Mouse (Mus musculus): ENCODE measurements around the gene Rbm20. TPM values are rescaled to one million over a fixed set of nuclear protein-coding genes. Genes with fewer than 3 reads are reported as not detected.
A peak's percentile ranks its signal among the peaks of the same experiment; 100 is the strongest.

The Rbm20 gene
- polyA plus RNA-seq, 1 experiment from 2014 or later = 1.1 TPM

DNA sequence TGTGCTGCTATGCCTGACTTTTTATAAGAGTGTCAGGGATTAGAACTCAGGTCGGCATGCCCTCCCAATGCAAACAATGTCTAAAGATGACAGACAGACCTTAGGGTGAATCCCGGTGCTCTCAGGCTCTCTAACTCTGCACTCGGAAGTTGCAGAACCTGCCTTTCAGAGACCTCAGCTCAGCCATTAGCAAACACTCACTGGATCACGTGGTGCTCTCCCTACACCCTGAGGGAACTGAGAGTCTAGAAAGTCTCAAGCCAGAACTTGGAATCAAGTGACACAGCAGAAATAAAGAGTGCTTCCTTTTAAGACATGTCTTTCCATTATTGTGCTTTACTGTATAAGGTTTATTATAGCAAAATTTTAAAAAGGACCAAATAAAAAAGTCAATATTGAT is 177.9 kb downstream of the Rbm20 start:
- Histone ChIP-seq H3K4me3 (ENCODE audit: low read length) (no peak overlapping the region), H3K9me3 (ENCODE audit: control insufficient read depth, low read length) (no peaks in the 10 kb centered on the region), H3K4me1 (ENCODE audit: control insufficient read depth, insufficient read depth, low read length) (peaks cover 16% of the 10 kb centered on the region), H3K9ac (ENCODE audit: low read depth, low read length) (no peak overlapping the region), H3K27ac (ENCODE audit: low read length) (no peak overlapping the region), H3K4me2 (ENCODE audit: low read depth, low read length) (no peak overlapping the region), H3K36me3 (ENCODE audit: control insufficient read depth, insufficient read depth, low read length) (no peaks in the 10 kb centered on the region), H3K27me3 (replicated peaks; ENCODE audit: control insufficient read depth, insufficient read depth, low read length) (no peaks in the 10 kb centered on the region)
- ATAC-seq = no peak
- WGBS = 48% methylated on average over 4 of the region's 4 CpGs

GRCm38 (mm10) chr19:53855781-53856180 is 178.7 kb downstream of the Rbm20 start:
- Histone ChIP-seq H3K4me2 (ENCODE audit: low read depth, low read length) (no peak overlapping the region), H3K9me3 (ENCODE audit: control insufficient read depth, low read length) (no peaks in the 10 kb centered on the region), H3K36me3 (ENCODE audit: control insufficient read depth, insufficient read depth, low read length) (no peaks in the 10 kb centered on the region), H3K27ac (ENCODE audit: low read length) (no peak overlapping the region), H3K4me3 (ENCODE audit: low read length) (no peak overlapping the region), H3K9ac (ENCODE audit: low read depth, low read length) (no peak overlapping the region), H3K4me1 (ENCODE audit: control insufficient read depth, insufficient read depth, low read length) (peaks cover 9% of the 10 kb centered on the region), H3K27me3 (replicated peaks; ENCODE audit: control insufficient read depth, insufficient read depth, low read length) (no peaks in the 10 kb centered on the region)
- ATAC-seq = no peak
- WGBS = 75% methylated on average over 5 of the region's 5 CpGs

- Histone ChIP-seq H3K36me3 (ENCODE audit: control insufficient read depth, insufficient read depth, low read length) (no peaks in the 10 kb centered on the region), H3K4me1 (ENCODE audit: control insufficient read depth, insufficient read depth, low read length) (peaks cover 9% of the 10 kb centered on the region), H3K9me3 (ENCODE audit: control insufficient read depth, low read length) (no peaks in the 10 kb centered on the region), H3K27me3 (replicated peaks; ENCODE audit: control insufficient read depth, insufficient read depth, low read length) (no peaks in the 10 kb centered on the region), H3K4me2 (ENCODE audit: low read depth, low read length) (no peak overlapping the region), H3K9ac (ENCODE audit: low read depth, low read length) (no peak overlapping the region), H3K27ac (ENCODE audit: low read length) (no peak overlapping the region), H3K4me3 (ENCODE audit: low read length) (no peak overlapping the region)
- WGBS = 75% methylated on average over 9 of the region's 9 CpGs
- no peak for ATAC-seq
Measured at GRCm38 (mm10) chr19:53856794-53857193, 179.7 kb downstream of the Rbm20 start.

DNA sequence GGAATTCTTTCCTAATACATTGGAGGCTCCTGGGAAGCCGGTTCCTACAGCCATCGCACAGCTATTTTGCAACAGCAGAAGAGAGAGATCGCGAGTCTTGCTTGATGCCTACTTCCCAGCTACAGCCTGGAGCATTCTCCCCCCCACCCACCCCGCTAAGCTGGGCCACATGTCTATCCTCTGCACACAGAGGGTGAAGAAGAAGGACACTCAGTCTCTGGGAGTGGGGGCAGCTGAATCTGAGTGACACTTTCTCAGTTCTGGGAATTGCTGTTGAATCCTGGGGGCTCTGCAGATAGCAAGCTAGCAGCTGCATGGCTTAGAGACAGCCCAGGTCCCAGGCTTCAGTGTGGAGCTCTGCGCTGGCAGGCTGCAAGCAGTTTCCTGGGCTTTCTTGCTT is 180.9 kb downstream of the Rbm20 start:
- H3K27ac ChIP-seq (ENCODE audit: low read length) = no peak overlapping the region
- H3K27me3 ChIP-seq (replicated peaks; ENCODE audit: control insufficient read depth, insufficient read depth, low read length) = no peaks in the 10 kb centered on the region
- no peak overlapping the region for H3K4me3 ChIP-seq (ENCODE audit: low read length)
- WGBS = 69% methylated on average over 6 of the region's 6 CpGs
- ATAC-seq = no peak
- H3K4me2 ChIP-seq (ENCODE audit: low read depth, low read length) = no peak overlapping the region
- no peak overlapping the region for H3K9ac ChIP-seq (ENCODE audit: low read depth, low read length)
- no peaks in the 10 kb centered on the region for H3K36me3 ChIP-seq (ENCODE audit: control insufficient read depth, insufficient read depth, low read length)
- no peaks in the 10 kb centered on the region for H3K9me3 ChIP-seq (ENCODE audit: control insufficient read depth, low read length)
- H3K4me1 ChIP-seq (ENCODE audit: control insufficient read depth, insufficient read depth, low read length) = peaks cover 5% of the 10 kb centered on the region

DNA sequence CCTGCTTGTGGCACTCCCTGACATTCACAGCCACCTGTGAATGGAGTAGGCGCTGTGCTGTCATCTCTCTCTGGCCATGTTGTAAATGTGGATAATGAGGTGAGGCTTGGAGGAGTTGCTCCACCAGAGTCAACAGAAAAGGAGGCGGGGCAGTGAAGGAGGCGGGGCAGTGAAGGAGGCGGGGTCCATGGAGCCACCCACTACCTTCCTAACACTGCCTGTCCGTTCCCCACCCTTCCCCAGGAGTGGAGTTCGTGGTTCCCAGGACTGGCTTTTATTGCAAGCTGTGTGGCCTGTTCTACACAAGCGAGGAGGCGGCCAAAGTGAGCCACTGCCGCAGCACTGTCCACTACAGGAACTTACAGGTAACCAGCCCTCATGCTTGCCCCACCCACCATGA is 182.0 kb downstream of the Rbm20 start:
- Histone ChIP-seq H3K4me2 (ENCODE audit: low read depth, low read length) (peak overlapping the region; percentile 34), H3K9ac (ENCODE audit: low read depth, low read length) (peak overlapping the region; percentile 32; the same call in 1 of the 2 replicates), H3K4me1 (ENCODE audit: control insufficient read depth, insufficient read depth, low read length) (peaks cover 5% of the 10 kb centered on the region), H3K27me3 (replicated peaks; ENCODE audit: control insufficient read depth, insufficient read depth, low read length) (no peaks in the 10 kb centered on the region), H3K4me3 (ENCODE audit: low read length) (peak overlapping the region; percentile 20; the same call in 1 of the 2 replicates), H3K9me3 (ENCODE audit: control insufficient read depth, low read length) (no peaks in the 10 kb centered on the region), H3K27ac (ENCODE audit: low read length) (peak overlapping the region; percentile 82), H3K36me3 (ENCODE audit: control insufficient read depth, insufficient read depth, low read length) (no peaks in the 10 kb centered on the region)
- WGBS = 26% methylated on average over 9 of the region's 9 CpGs
- ATAC-seq = peak; percentile 92

DNA sequence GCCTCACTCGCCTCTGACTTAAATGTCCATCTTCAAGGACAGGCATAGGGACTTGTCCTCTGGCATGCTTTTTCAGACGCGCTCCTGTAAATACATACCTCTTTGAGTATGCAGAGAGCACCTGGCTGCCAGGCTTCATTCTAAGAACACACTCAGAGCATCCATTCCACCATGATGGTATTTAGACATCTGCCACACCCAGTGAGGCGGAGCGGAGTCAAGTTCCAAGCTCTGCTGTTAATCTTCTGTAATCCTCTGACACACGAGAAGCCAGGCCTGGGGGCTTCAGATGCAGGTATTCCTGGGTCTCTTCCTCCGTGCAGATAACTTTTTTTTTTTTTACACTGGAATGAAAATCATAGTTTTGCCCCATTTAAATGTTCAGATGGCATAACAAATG is 182.5 kb downstream of the Rbm20 start:
- peak; percentile 39 for ATAC-seq
- Histone ChIP-seq H3K27ac (ENCODE audit: low read length) (peak overlapping the region; percentile 82), H3K27me3 (replicated peaks; ENCODE audit: control insufficient read depth, insufficient read depth, low read length) (no peaks in the 10 kb centered on the region), H3K4me3 (ENCODE audit: low read length) (peak overlapping the region; percentile 20; the same call in 1 of the 2 replicates), H3K9me3 (ENCODE audit: control insufficient read depth, low read length) (no peaks in the 10 kb centered on the region), H3K9ac (ENCODE audit: low read depth, low read length) (peak overlapping the region; percentile 32; the same call in 1 of the 2 replicates), H3K4me1 (ENCODE audit: control insufficient read depth, insufficient read depth, low read length) (peaks cover 5% of the 10 kb centered on the region), H3K36me3 (ENCODE audit: control insufficient read depth, insufficient read depth, low read length) (no peaks in the 10 kb centered on the region), H3K4me2 (ENCODE audit: low read depth, low read length) (peak overlapping the region; percentile 34; the same call in 1 of the 2 replicates)
- 40% methylated on average over 7 of the region's 7 CpGs for WGBS

GRCm38 (mm10) chr19:53861346-53861745 is 184.2 kb downstream of the Rbm20 start:
- no peak for ATAC-seq
- Histone ChIP-seq H3K9me3 (ENCODE audit: control insufficient read depth, low read length) (no peaks in the 10 kb centered on the region), H3K4me3 (ENCODE audit: low read length) (no peak overlapping the region), H3K4me2 (ENCODE audit: low read depth, low read length) (no peak overlapping the region), H3K27me3 (replicated peaks; ENCODE audit: control insufficient read depth, insufficient read depth, low read length) (no peaks in the 10 kb centered on the region), H3K9ac (ENCODE audit: low read depth, low read length) (no peak overlapping the region), H3K4me1 (ENCODE audit: control insufficient read depth, insufficient read depth, low read length) (peaks cover 5% of the 10 kb centered on the region), H3K36me3 (ENCODE audit: control insufficient read depth, insufficient read depth, low read length) (no peaks in the 10 kb centered on the region), H3K27ac (ENCODE audit: low read length) (no peak overlapping the region)
- WGBS = 82% methylated on average over 7 of the region's 7 CpGs

GRCm38 (mm10) chr19:53862573-53863246 is 185.6 kb downstream of the Rbm20 start:
- Histone ChIP-seq H3K4me3 (ENCODE audit: low read length) (no peak overlapping the region), H3K27me3 (replicated peaks; ENCODE audit: control insufficient read depth, insufficient read depth, low read length) (no peaks in the 10 kb centered on the region), H3K27ac (ENCODE audit: low read length) (no peak overlapping the region), H3K4me1 (ENCODE audit: control insufficient read depth, insufficient read depth, low read length) (peaks cover 5% of the 10 kb centered on the region), H3K4me2 (ENCODE audit: low read depth, low read length) (no peak overlapping the region), H3K36me3 (ENCODE audit: control insufficient read depth, insufficient read depth, low read length) (no peaks in the 10 kb centered on the region), H3K9me3 (ENCODE audit: control insufficient read depth, low read length) (no peaks in the 10 kb centered on the region), H3K9ac (ENCODE audit: low read depth, low read length) (no peak overlapping the region)
- 67% methylated on average over 8 of the region's 8 CpGs for WGBS
- ATAC-seq = no peak

DNA sequence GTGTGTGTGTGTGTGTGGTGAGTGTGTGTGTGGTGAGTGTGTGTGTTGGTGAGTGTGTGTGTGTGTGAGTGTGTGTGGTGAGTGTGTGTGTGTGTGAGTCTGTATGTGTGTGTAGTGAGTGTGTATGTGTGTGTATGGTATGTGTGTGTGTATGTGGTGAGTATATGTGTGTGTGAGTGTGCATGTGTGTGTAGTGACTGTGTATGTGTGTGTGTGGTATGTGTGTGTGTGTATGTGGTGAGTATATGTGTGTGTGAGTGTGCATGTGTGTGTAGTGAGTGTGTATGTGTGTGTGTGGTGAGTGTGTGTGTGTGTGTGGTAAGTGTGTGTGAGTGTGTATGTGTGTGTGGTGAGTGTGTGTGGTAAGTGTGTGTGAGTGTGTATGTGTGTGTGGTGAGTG is 190.1 kb downstream of the Rbm20 start:
- H3K4me1 ChIP-seq (ENCODE audit: control insufficient read depth, insufficient read depth, low read length) = peaks cover 2% of the 10 kb centered on the region

DNA sequence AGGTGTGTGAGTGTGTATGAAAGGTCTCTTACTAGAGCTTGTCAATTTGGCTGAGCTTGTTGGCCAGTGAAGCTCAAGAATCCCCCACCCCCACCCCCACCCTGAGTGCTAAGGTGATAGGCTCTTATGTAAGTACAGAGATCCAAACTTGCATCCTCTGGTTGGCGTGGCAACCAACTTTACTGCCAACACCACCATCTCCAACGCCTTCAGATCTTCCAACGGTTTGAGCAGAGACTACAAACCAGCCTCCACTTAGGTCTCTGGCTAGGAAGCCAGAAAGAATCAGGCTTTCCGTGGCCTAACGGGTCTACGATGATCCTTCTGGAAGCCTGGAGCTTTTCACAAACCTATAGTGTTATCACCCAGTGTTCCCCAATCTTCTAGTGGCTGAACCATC is 191.0 kb downstream of the Rbm20 start:
- Histone ChIP-seq H3K36me3 (ENCODE audit: control insufficient read depth, insufficient read depth, low read length) (no peaks in the 10 kb centered on the region), H3K9ac (ENCODE audit: low read depth, low read length) (no peak overlapping the region), H3K9me3 (ENCODE audit: control insufficient read depth, low read length) (no peaks in the 10 kb centered on the region), H3K4me3 (ENCODE audit: low read length) (no peak overlapping the region), H3K4me1 (ENCODE audit: control insufficient read depth, insufficient read depth, low read length) (peaks cover 8% of the 10 kb centered on the region), H3K27ac (ENCODE audit: low read length) (peak overlapping the region; percentile 42), H3K27me3 (replicated peaks; ENCODE audit: control insufficient read depth, insufficient read depth, low read length) (no peaks in the 10 kb centered on the region), H3K4me2 (ENCODE audit: low read depth, low read length) (no peak overlapping the region)
- no peak for ATAC-seq
- WGBS = 88% methylated on average over 6 of the region's 6 CpGs

More for the DNA sequence above, 190.1 kb downstream of the Rbm20 start:
- Histone ChIP-seq H3K4me2 (ENCODE audit: low read depth, low read length) (no peak overlapping the region), H3K36me3 (ENCODE audit: control insufficient read depth, insufficient read depth, low read length) (no peaks in the 10 kb centered on the region), H3K9ac (ENCODE audit: low read depth, low read length) (no peak overlapping the region), H3K9me3 (ENCODE audit: control insufficient read depth, low read length) (no peaks in the 10 kb centered on the region), H3K27ac (ENCODE audit: low read length) (no peak overlapping the region), H3K4me3 (ENCODE audit: low read length) (no peak overlapping the region), H3K27me3 (replicated peaks; ENCODE audit: control insufficient read depth, insufficient read depth, low read length) (no peaks in the 10 kb centered on the region)
- ATAC-seq = no peak
